In genomic region chr10:20312736-20313301, GRCm38 (mm10) we compare ENCODE assay signal across 8 mouse cellular contexts. TPM values are rescaled to one million over a fixed set of nuclear protein-coding genes. Genes with fewer than 3 reads are reported as not detected.
A peak's percentile ranks its signal among the peaks of the same experiment; 100 is the strongest.
DNase-seq lines count a peak whose midpoint lies in the region; ATAC-seq and TF ChIP-seq lines count a peak whose summit lies in the region.

No protein-coding gene starts in this region.

- H3K27ac ChIP-seq in gastrocnemius, adult 2 months: peak overlapping the region; percentile 98
- peak overlapping the region; percentile 99 for H3K27ac ChIP-seq in hindbrain, postnatal 0 days

- H3K36me3 ChIP-seq in hindbrain, postnatal 0 days (ENCODE audit: insufficient read depth, low read length): no peaks in the 10 kb centered on the region

- peak; percentile 47 for ATAC-seq in activated CD4-positive, CD25-positive, alpha-beta regulatory T cell, adult 4 months
- ATAC-seq in common myeloid progenitor, adult 5-6 weeks (replicated peaks; ENCODE audit: low read depth, poor library complexity, severe bottlenecking): peak; percentile 59
- peak; percentile 72 for ATAC-seq in hindbrain, postnatal 0 days

- peak overlapping the region; percentile 95 for H3K4me3 ChIP-seq in gastrocnemius, adult 2 months
- H3K4me3 ChIP-seq in hindbrain, postnatal 0 days (ENCODE audit: low read length): peak overlapping the region; percentile 85

- intact Hi-C loops in gastrocnemius, adult 2 months (cut with DNase I): loop anchor here (5.0 kb wide), 1 partner anchor 639 kb away; the partner anchor contains the start of gene Ahi1

- peak; percentile 94 for DNase-seq in gastrocnemius, adult 2 months
- DNase-seq in hindbrain, postnatal 0 days (ENCODE audit: low spot score): peak; percentile 95
- peak; percentile 89 to 90 for DNase-seq in left cerebral cortex, adult 18-20 months (ENCODE audit: low spot score in 2 of 2)
- peak; percentile 94 for DNase-seq in lung, postnatal 4 days
- peak; percentile 94 for DNase-seq in retina, postnatal 1 day
- DNase-seq in thymus, postnatal 4 days: peak; percentile 94

- H3K9ac ChIP-seq in hindbrain, postnatal 0 days (replicated peaks; ENCODE audit: low read length): peak overlapping the region; percentile 95

- peaks cover 5% of the 10 kb centered on the region; the same call in 1 of the 2 replicates for H3K4me1 ChIP-seq in hindbrain, postnatal 0 days (ENCODE audit: insufficient read depth, low read length)

- peak overlapping the region; percentile 62 for H3K4me2 ChIP-seq in hindbrain, postnatal 0 days (ENCODE audit: low read depth, low read length)

- no peaks in the 10 kb centered on the region for H3K27me3 ChIP-seq in hindbrain, postnatal 0 days (ENCODE audit: insufficient read depth, low read length)

- WGBS in hindbrain, postnatal 0 days: 2% methylated on average over 51 of the region's 54 CpGs

- no peak for TF ChIP-seq CTCF in gastrocnemius, adult 2 months (IDR thresholded peaks at IDR 0.05)
- no peak for TF ChIP-seq CTCF in hindbrain, postnatal 0 days (IDR thresholded peaks at IDR 0.05; ENCODE audit: low read depth)

- H3K9me3 ChIP-seq in hindbrain, postnatal 0 days (ENCODE audit: low read length): no peaks in the 10 kb centered on the region

RNA-seq across cellular contexts. Expression of gene Bclaf1, which starts 0.6 kb away (rescaled TPM):
- 100 to 1,000 TPM; 156 to 168 TPM for polyA plus RNA-seq in activated CD4-positive, CD25-positive, alpha-beta regulatory T cell, adult 4 months (2017; shearing (Covaris generic))
- 667 and 727 TPM in 2 replicates for total RNA-seq in common myeloid progenitor, adult 5-6 weeks (2017)
- 10 to 100 TPM; 49.1 to 58.7 TPM for total RNA-seq in gastrocnemius, adult 2 months (2021)
- 83.4 and 94.5 TPM in 2 replicates for total RNA-seq in hindbrain, postnatal 0 days (2014; rRNA removed)
- 94.4 and 96.2 TPM in 2 replicates for polyA plus RNA-seq in hindbrain, postnatal 0 days (2015; fragmentation: Nextera tagmentation; extraction: Ambion mirVana)
- total RNA-seq in left cerebral cortex, adult 18-20 months (2021): 100 to 1,000 TPM; 111 to 116 TPM

RNA-seq across cellular contexts. Expression of gene Mtfr2, which starts 34.8 kb away (rescaled TPM):
- polyA plus RNA-seq in activated CD4-positive, CD25-positive, alpha-beta regulatory T cell, adult 4 months (2017; shearing (Covaris generic)): 1 to 10 TPM; 1.3 to 2.2 TPM
- total RNA-seq in common myeloid progenitor, adult 5-6 weeks (2017): 16.6 and 22.9 TPM in 2 replicates
- total RNA-seq in gastrocnemius, adult 2 months (2021): not detected
- total RNA-seq in hindbrain, postnatal 0 days (2014; rRNA removed): 0.43 TPM in 1 of 2 replicates, not detected in the other
- polyA plus RNA-seq in hindbrain, postnatal 0 days (2015; fragmentation: Nextera tagmentation; extraction: Ambion mirVana): 0.30 and 0.47 TPM in 2 replicates
- total RNA-seq in left cerebral cortex, adult 18-20 months (2021): under 1 TPM; 0.53 to 0.54 TPM

Comparison
In these comparisons a context has a peak if more than half of its experiments do, and no peak if none do; other contexts are left out.
1. Peak in every context shown above with its lines: DNase-seq, ATAC-seq, H3K4me3 ChIP-seq and H3K27ac ChIP-seq.
2. RNA of gene Mtfr2, which starts 34.8 kb away (total RNA-seq): 16.6 to 22.9 TPM in common myeloid progenitor, adult 5-6 weeks; 0.53 to 0.54 TPM in left cerebral cortex, adult 18-20 months, not detected in gastrocnemius, adult 2 months and 0.43 TPM in hindbrain, postnatal 0 days; every median in the first group is over 10 times any median in the second.